Mouse (Mus musculus) small intestine, adult 2 months (tissue): ENCODE data around the gene Inca1. TPM values are rescaled to one million over a fixed set of nuclear protein-coding genes. Genes with fewer than 3 reads are reported as not detected.
A peak's percentile ranks its signal among the peaks of the same experiment; 100 is the strongest.

ENCODE experiments used
- H3K27ac ChIP-seq: fragments of 200-500 bp; 2 replicates; pipeline ENCODE4 v1.5.1; 2012; ENCODE audit warnings: low read depth, low read length, control low read depth, inconsistent platforms; ENCODE audit not compliant: insufficient read depth
- H3K27me3 ChIP-seq: fragments of 200-500 bp; 2 replicates; pipeline ENCODE4 v1.6.1; 2012; ENCODE audit warnings: mild to moderate bottlenecking, moderate library complexity, low read length, inconsistent platforms; ENCODE audit not compliant: control insufficient read depth, insufficient read depth
- H3K36me3 ChIP-seq: fragments of 200-500 bp; 2 replicates; pipeline ENCODE4 v1.6.1; 2012; ENCODE audit warnings: mild to moderate bottlenecking, low read length, control low read depth, inconsistent platforms; ENCODE audit not compliant: control insufficient read depth, insufficient read depth
- H3K4me1 ChIP-seq: fragments of 200-500 bp; 2 replicates; pipeline ENCODE4 v1.6.1; 2012; ENCODE audit warnings: low read length, inconsistent platforms, mixed read lengths; ENCODE audit not compliant: control insufficient read depth, insufficient read depth, insufficient read length
- H3K4me3 ChIP-seq: fragments of 200-500 bp; 2 replicates; pipeline ENCODE4 v1.5.1; 2012; ENCODE audit warnings: low read depth, mild to moderate bottlenecking, control low read depth, inconsistent platforms, low read length, moderate library complexity
- CTCF ChIP-seq: fragments of 200-500 bp; IDR thresholded peaks from 2 replicates; pipeline ENCODE4 v1.5.1; 2012; ENCODE audit warnings: low read depth, mild to moderate bottlenecking, control low read depth, inconsistent platforms, low read length, moderate library complexity, mixed read lengths; ENCODE audit not compliant: insufficient replicate concordance, insufficient read length; ENCODE audit errors: extremely low read depth
- POLR2A ChIP-seq: fragments of 200-500 bp; IDR thresholded peaks from 2 replicates; pipeline ENCODE4 v1.6.1; 2012; ENCODE audit warnings: low read depth, mild to moderate bottlenecking, control low read depth, inconsistent platforms, low read length, moderate library complexity
- WGBS: fragments of 180-500 bp; shearing (Covaris S2); methylation state at CpG from one replicate; pipeline ENCODE4 v1.1.7; 2018; 5-methylcytosine and 5-hydroxymethylcytosine counted together
- polyA plus RNA-seq: library from polyadenylated mRNA; depleted of rRNA; stranded (reverse); fragments of >200 nt; gene quantifications from 2 replicates; pipeline ENCODE4 v1.2.3, GENCODE M21; 2012

Inca1 gene
- polyA plus RNA-seq, 1 experiment: 0.79 TPM

DNA sequence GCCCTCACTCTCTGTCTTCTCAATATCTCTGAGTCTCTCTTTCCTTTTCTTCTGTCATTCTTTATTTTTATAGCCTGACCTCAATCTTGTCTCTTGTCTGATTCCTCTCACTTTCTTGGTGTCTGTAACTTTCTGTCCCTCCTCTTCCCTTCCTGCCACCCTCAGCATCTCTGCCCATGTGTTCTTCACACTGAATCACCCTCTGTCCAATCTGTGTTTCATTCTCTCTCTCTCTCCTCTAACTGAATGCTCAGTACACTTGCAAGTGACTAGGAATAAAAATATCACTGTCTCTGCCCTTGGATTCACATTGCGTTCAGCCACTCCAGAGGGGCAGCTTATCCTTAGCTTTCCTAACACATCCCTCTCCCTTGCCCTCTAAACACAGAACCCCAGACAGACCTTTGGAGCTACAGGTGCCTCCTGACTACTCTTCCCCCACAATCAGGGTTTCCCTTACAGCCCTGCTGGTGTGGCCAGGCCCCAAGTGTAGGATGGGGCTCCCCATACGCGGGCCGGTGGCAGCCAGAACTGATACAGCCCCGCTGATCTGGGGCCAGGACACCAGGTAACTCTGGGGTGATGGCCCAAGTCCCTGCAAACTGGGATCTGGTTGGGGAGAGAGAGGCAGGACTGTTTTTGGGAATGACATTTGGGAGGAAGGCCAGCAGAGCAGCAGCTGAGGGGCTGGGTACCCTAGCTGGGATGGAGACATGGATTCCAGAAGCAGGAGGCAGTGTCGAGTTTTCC is 2.2 kb upstream of the Inca1 start:
- no peak overlapping the region for H3K27ac ChIP-seq
- TF ChIP-seq POLR2A: no peak
- no peak for TF ChIP-seq CTCF
- H3K36me3 ChIP-seq: peaks cover 44% of the 10 kb centered on the region
- H3K27me3 ChIP-seq: no peaks in the 10 kb centered on the region
- WGBS: 74% methylated on average over 6 of the region's 6 CpGs
- H3K4me3 ChIP-seq: no peak overlapping the region
- H3K4me1 ChIP-seq: peaks cover 12% of the 10 kb centered on the region

DNA sequence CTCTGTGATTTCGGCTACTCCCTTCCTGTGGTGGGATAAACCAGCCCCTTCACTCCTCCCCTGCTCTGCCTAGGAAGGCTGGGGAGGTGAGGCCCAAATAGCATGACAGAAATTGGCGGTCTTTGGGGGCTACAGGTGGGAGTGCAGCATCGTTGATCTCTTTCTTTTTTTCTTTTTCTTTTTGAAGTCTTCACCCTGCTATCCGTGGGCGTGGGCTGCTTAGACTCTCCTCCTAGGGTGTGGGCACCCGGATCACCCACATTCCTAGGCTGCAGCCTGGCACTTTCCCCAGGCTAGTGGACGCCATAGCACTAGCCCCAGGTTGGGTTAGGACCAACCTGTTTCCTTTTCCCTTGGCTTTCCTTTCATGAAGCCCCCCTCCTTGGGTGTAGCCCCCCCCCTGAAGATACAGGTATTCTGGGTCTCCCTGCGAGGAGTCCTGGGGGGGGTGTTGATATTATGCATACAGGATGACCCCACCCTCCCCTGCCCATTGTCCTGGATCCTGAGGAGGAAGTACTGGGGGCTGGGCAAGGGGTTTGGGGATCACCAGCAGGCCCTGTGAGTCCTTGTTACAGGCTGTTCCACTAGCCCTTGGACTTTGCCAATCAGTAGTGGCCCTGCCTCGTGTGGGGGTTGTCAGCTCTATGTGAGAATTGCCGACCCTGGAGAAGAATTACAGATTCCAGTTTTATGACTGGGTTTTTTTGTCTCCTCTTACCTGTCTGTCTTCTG is 1.4 kb upstream of the Inca1 start:
- Histone ChIP-seq H3K4me1 (peaks cover 12% of the 10 kb centered on the region), H3K4me3 (peak overlapping the region; percentile 80), H3K27ac (peak overlapping the region; percentile 99), H3K36me3 (peaks cover 36% of the 10 kb centered on the region), H3K27me3 (no peaks in the 10 kb centered on the region)
- 4% methylated on average over 10 of the region's 10 CpGs for WGBS
- no peak for TF ChIP-seq CTCF
- TF ChIP-seq POLR2A: no peak

- peak overlapping the region; percentile 99 for H3K27ac ChIP-seq
- H3K4me1 ChIP-seq: peaks cover 12% of the 10 kb centered on the region
- WGBS: under 1% methylated on average over 34 of the region's 34 CpGs
- H3K27me3 ChIP-seq: no peaks in the 10 kb centered on the region
- TF ChIP-seq POLR2A: peak; percentile 31; the same call in 1 of the 2 replicates
- no peak for TF ChIP-seq CTCF
- H3K36me3 ChIP-seq: peaks cover 29% of the 10 kb centered on the region
- H3K4me3 ChIP-seq: peak overlapping the region; percentile 80
These were observed 658 bp upstream of the Inca1 start for GRCm38 (mm10) chr11:70700613-70701012.

GRCm38 (mm10) chr11:70699051-70699450 is 904 bp downstream of the Inca1 start:
- H3K27ac ChIP-seq: no peak overlapping the region
- TF ChIP-seq CTCF: no peak
- no peak for TF ChIP-seq POLR2A
- peaks cover 12% of the 10 kb centered on the region for H3K4me1 ChIP-seq
- peaks cover 14% of the 10 kb centered on the region for H3K36me3 ChIP-seq
- 81% methylated on average over 2 of the region's 2 CpGs for WGBS
- H3K4me3 ChIP-seq: no peak overlapping the region
- H3K27me3 ChIP-seq: no peaks in the 10 kb centered on the region

GRCm38 (mm10) chr11:70697376-70697775 is 2.6 kb downstream of the Inca1 start:
- TF ChIP-seq POLR2A (no peak), CTCF (no peak)
- Histone ChIP-seq H3K36me3 (no peaks in the 10 kb centered on the region), H3K4me1 (peaks cover 7% of the 10 kb centered on the region), H3K27ac (no peak overlapping the region), H3K4me3 (no peak overlapping the region), H3K27me3 (0 out of 2 replicates have a peak, but pooled peaks cover 2% of the 10 kb centered on the region)
- WGBS: 78% methylated on average over 3 of the region's 3 CpGs

DNA sequence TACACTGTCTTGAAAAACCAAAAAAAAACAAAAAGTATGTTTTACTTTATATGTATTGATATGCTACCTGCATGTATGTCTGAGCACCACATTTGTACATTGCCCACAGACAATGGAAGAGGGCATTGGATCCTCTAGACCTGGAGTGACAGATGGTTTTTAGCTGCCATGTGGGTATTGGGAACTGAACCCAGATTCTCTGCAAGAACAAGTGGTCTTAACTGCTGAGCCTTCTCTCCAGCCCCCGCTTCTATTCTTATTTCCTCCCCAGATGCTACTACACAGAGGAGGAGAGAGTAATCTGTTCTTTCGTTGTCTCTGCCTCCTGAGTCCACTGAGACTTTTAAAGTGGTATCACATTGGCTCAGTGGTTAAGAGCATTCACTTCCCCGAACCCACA is 6.5 kb downstream of the Inca1 start:
- no peak for TF ChIP-seq CTCF
- TF ChIP-seq POLR2A: no peak
- H3K27ac ChIP-seq: no peak overlapping the region
- peaks cover 4% of the 10 kb centered on the region; the same call in 1 of the 2 replicates for H3K4me1 ChIP-seq
- H3K4me3 ChIP-seq: no peak overlapping the region
- H3K36me3 ChIP-seq: no peaks in the 10 kb centered on the region
- WGBS: 80% methylated on average over 3 of the region's 3 CpGs
- 0 out of 2 replicates have a peak, but pooled peaks cover 2% of the 10 kb centered on the region for H3K27me3 ChIP-seq

- Histone ChIP-seq H3K36me3 (peaks cover 11% of the 10 kb centered on the region), H3K4me3 (no peak overlapping the region), H3K27me3 (0 out of 2 replicates have a peak, but pooled peaks cover 2% of the 10 kb centered on the region), H3K27ac (no peak overlapping the region), H3K4me1 (peaks cover 24% of the 10 kb centered on the region)
- 27% methylated on average over 4 of the region's 4 CpGs for WGBS
- TF ChIP-seq CTCF: no peak
- no peak for TF ChIP-seq POLR2A
These were observed 10.4 kb downstream of the Inca1 start for GRCm38 (mm10) chr11:70689578-70689977.
